Mouse (Mus musculus): ENCODE data around the gene Dlec1. TPM values are rescaled to one million over a fixed set of nuclear protein-coding genes. Genes with fewer than 3 reads are reported as not detected.

Gene Dlec1
- 12.8 TPM for polyA plus RNA-seq (2014; fragmentation: Illumina TruSeq; extraction: RNeasy Lipid Tissue Mini Kit (QIAGEN cat#74804); ENCODE audit: low read depth, low replicate concordance)

GRCm38 (mm10) chr9:119101992-119102782 is at the start of gene Dlec1:
Gene Dlec1, plus strand, starts transcription at chr9:119102478.

GRCm38 (mm10) chr9:119093419-119094295 is 8.6 kb upstream of the Dlec1 start, which contains the start of gene Plcd1:
Gene Plcd1, minus strand, starts transcription at chr9:119093502.

GRCm38 (mm10) chr9:119156278-119157201 is 54.3 kb downstream of the Dlec1 start, which contains the start of gene Acaa1b:
Gene Acaa1b, minus strand, starts transcription at chr9:119157093.

GRCm38 (mm10) chr9:119158861-119159260 is 56.6 kb downstream of the Dlec1 start, which contains the start of gene Gm47289:
Gene Gm47289, plus strand, starts transcription at chr9:119159161.

Other genes starting within 250 kb of the Dlec1 start
- gene Ctdspl, start 176.0 kb upstream of the Dlec1 start, polyA plus RNA-seq (2014; fragmentation: Illumina TruSeq; extraction: RNeasy Lipid Tissue Mini Kit (QIAGEN cat#74804); ENCODE audit: low read depth, low replicate concordance): 32.3 TPM
- gene Vill, start 49.7 kb upstream of the Dlec1 start, polyA plus RNA-seq (2014; fragmentation: Illumina TruSeq; extraction: RNeasy Lipid Tissue Mini Kit (QIAGEN cat#74804); ENCODE audit: low read depth, low replicate concordance): 6.5 TPM
- 18.7 TPM for gene Plcd1, start 9.0 kb upstream of the Dlec1 start, polyA plus RNA-seq (2014; fragmentation: Illumina TruSeq; extraction: RNeasy Lipid Tissue Mini Kit (QIAGEN cat#74804); ENCODE audit: low read depth, low replicate concordance)
- 20.9 TPM for gene Acaa1b, start 54.6 kb downstream of the Dlec1 start, polyA plus RNA-seq (2014; fragmentation: Illumina TruSeq; extraction: RNeasy Lipid Tissue Mini Kit (QIAGEN cat#74804); ENCODE audit: low read depth, low replicate concordance)
- gene Gm47289, start 56.7 kb downstream of the Dlec1 start, polyA plus RNA-seq (2014; fragmentation: Illumina TruSeq; extraction: RNeasy Lipid Tissue Mini Kit (QIAGEN cat#74804); ENCODE audit: low read depth, low replicate concordance): not detected
- not detected for gene Slc22a13, start 106.6 kb downstream of the Dlec1 start, polyA plus RNA-seq (2014; fragmentation: Illumina TruSeq; extraction: RNeasy Lipid Tissue Mini Kit (QIAGEN cat#74804); ENCODE audit: low read depth, low replicate concordance)
- gene Oxsr1, start 219.9 kb downstream of the Dlec1 start, polyA plus RNA-seq (2014; fragmentation: Illumina TruSeq; extraction: RNeasy Lipid Tissue Mini Kit (QIAGEN cat#74804); ENCODE audit: low read depth, low replicate concordance): 26.0 TPM
- 118 TPM for gene Acaa1a, start 237.2 kb downstream of the Dlec1 start, polyA plus RNA-seq (2014; fragmentation: Illumina TruSeq; extraction: RNeasy Lipid Tissue Mini Kit (QIAGEN cat#74804); ENCODE audit: low read depth, low replicate concordance)
- 47.6 TPM for gene Myd88, start 238.9 kb downstream of the Dlec1 start, polyA plus RNA-seq (2014; fragmentation: Illumina TruSeq; extraction: RNeasy Lipid Tissue Mini Kit (QIAGEN cat#74804); ENCODE audit: low read depth, low replicate concordance)

Data from adipose tissue, adult 10 weeks (tissue).